Mouse (Mus musculus): Measurements from ENCODE around the gene Cdc6.
"Not testable (repeated sequence)": the region's sequence is repeated elsewhere in the genome, so short reads cannot be mapped to it uniquely, and the experiment has no call there.

The Cdc6 gene

GRCm38 (mm10) chr11:98932293-98933091 lies 24.9 kb downstream of the Cdc6 start:
- DNase-seq, result no peak

DNA sequence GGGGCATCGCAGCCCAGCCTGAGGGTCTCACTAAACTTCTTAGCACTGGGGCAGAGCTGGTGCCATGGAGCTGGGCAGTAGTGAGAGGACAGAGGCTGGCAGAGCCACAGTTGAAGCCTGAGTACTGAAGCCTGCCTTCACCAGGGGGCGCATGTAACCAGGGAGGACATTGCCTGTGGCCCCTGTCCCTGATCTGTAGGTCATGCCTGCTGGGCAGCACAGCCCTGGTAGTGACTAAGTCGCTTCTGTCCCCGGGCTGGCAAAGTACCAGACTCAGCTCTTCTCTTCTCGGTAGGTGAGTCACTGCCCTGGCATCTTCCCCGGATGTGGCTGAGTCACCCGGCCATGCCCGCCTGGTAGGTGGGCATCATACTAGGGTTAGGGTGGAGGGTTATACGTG lies 25.6 kb downstream of the Cdc6 start:
- DNase-seq, result peak; percentile 80

- DNase-seq, result not testable (repeated sequence)
Observed at GRCm38 (mm10) chr11:98933847-98934246, 26.2 kb downstream of the Cdc6 start.

DNA sequence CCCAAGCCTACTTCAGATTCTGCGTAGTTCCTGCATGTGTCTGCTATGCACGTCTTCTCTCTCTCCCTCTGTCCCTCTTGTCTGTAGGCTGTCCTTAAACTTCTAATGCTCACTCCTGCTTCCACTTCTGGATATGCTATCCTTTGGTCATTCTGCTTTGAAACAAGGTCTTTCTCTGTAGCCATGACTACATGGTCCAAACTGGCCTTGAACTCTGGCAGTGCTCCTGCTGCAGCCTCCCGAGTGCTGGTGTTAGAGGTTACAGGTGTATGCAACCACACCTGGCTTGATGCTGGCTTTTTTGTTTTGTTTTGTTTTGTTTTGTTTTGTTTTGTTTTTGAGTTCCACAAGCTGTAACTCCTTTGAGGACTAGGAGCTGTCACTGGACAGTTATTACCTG lies 26.8 kb downstream of the Cdc6 start:
- no peak for DNase-seq

DNA sequence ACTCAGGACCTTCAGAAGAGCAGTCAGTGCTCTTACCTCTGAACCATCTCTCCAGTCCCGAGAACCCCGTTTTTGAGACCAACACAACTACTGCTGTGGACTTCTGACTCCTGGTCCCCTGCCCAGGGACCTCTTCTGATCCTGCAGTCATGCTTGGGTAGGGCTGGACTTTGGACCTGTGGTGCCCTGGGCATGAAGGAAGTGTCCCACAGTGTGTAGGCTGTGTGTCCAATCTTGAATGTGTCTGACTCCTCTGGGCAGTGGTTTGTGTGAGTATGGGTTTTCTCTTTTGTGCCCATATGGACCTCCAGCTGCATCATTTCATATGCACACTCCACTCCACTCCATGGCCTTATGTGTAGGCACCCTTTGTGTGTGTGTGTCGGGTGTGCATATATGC lies 27.5 kb downstream of the Cdc6 start:
- DNase-seq, result peak; percentile 85

DNA sequence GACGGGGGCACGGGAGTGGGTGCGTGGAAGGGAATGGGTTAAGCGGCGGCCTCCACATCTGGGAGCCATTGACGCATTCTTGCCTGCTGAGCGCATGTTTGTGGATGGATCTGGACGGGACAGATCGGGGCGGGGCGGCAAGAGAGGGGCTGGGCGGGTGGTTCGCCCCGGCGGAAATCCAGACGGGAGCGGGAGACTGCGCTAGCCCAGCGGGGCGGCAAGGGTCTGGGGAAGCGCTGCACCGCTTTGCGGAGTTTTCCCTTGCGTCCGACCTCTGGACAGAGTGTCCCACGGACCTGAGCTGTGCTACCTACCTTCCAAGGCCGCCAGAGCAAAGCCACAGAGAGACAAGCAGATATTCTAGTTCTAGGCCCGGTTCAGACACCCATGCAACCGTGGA lies 28.6 kb downstream of the Cdc6 start:
- DNase-seq, result peak; percentile 86

DNA sequence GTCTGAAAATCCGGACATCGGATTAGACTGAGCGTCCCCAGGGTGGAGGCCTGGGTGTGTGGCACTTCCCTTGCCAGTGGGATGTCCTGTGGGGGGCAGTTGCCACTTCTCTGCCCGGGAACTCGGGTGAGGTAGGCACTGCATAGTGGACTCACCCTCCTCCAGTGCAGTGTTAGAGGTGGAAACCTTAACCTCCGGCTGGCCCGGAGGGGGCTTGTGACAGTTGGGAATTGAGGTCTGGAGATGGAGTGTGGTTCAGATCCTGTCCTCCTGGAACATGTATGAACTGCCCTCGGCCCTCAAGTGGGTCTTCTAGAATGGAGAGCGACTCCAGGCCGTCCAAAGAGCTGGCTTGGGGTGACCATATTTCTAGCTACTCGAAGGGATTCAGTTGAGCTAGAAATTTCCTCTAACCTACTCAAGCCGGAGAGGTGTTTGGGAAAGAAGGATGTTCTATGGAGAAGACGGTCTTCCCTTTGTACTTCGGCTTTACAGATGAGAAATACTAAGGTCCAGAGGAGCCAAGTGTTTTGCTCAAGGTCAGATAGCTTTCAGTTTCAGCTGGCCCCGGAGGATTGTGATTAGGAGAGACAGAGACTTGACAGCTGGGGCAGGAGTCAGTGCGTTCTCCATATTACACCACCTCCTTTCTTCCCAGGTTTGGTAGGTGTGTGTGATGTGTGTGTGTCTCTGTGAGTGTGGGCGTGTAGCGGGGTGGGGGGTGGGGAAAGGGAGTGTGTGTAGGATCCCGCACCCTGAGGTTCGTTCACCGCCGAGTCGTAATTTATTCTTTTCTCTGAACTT lies 29.2 kb downstream of the Cdc6 start:
- no peak for DNase-seq

- DNase-seq, result peak; percentile 96
Observed at GRCm38 (mm10) chr11:98937410-98937913, 29.9 kb downstream of the Cdc6 start.

- peak; percentile 76 for DNase-seq
Observed at GRCm38 (mm10) chr11:98937914-98938694, 30.5 kb downstream of the Cdc6 start.

DNA sequence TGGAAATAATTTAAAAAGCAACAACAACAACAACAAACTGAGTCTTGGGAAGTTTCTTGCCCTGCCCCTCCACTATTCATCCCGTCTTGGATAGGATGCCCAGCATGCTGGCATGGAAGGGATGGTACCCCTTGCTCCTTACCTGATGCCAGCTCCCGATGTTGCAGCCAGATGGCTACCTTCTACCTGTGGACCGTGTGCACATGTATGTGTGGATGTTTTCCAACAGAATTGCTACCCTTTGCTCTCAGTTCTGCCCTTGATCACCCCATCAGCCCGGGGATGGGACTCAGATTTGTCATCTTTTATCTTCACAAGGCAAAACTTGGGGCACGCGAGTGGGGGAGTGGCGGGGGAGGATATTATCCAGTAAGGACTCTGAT lies 31.1 kb downstream of the Cdc6 start:
- DNase-seq, result no peak

DNA sequence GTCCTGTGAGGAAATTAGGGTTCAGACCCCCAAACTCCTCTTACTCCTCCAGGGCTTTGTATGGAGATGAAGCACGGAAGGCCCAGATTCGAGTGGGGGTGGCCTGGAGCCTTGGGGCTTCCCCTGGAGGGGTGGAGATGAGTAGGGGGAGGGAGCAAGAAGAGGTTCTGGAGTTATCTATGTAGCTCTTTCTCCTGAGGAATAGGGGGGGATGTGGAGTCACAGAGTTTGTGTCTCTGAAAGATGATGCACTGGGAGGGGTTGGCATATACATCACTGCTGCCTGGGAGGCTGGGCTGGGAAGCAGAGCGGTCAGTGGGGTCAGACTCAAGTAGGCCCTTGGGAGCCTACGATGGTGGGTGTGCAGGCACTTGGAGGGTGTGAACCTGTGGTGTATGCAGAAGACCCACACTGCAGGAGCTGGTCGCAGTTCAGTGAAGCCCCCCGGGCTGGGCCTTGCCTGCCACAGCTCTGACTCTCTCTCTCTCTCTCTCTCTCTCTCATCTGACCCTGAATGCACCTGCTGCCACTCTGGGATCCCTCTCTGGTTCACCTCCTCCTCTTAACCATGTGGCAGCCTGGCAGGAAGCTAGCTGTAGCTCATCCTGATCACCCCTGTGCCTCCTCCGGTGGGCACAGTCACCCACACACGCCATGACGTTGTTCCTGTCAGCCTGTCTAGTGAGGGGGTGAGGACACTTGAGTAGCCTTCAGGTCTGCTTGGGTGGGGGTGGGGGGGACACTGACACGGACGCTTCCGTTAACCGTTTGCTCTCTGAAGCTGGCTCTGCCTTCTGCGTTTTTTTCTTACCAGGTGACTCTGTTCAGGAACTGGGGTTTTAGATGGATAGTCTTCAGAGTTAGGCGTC lies 31.7 kb downstream of the Cdc6 start:
- DNase-seq, result no peak

- DNase-seq, result no peak
Observed at GRCm38 (mm10) chr11:98939953-98940641, 32.5 kb downstream of the Cdc6 start.

- DNase-seq, result no peak
Observed at GRCm38 (mm10) chr11:98940776-98941175, 33.2 kb downstream of the Cdc6 start.

- DNase-seq, result peak; percentile 86
Observed at GRCm38 (mm10) chr11:98941341-98941825, 33.8 kb downstream of the Cdc6 start.

DNA sequence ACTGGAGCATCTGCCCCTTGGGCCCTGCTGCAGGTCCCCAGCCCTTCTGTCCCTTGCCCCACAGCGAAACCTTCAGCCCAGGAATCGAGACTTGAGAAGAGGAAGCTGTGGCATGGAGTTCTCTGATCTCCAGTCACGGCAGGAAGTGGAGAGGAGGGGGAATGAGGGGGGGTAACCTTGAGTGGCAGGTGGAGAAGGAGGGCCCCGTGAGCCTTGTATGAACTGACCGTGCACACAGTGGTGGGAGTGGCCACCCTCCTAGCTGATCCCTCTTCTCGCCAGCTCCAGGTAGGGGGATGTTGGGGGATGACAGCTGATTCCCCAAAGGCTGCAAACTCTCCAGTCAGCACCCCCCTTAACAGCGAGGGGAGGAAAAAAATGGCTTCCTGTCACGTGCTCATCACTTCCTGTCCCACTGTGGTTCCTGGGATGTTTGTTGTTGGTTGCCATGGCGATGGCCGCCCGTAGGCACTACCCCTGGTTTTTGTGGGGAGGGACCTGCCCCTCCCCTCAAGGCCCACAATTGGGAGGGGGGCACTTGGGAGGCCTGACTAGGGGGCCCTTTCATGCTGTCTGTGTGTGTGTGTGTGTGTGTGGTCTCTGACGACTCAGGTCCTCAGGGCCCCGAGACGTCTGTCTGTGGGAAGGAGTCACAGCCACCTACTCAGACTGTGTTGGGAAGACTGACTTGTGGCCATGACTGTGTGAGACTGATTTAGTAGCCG lies 34.4 kb downstream of the Cdc6 start:
- peak; percentile 90 for DNase-seq

- DNase-seq, result no peak
Observed at GRCm38 (mm10) chr11:98942555-98942922, 34.9 kb downstream of the Cdc6 start.

DNA sequence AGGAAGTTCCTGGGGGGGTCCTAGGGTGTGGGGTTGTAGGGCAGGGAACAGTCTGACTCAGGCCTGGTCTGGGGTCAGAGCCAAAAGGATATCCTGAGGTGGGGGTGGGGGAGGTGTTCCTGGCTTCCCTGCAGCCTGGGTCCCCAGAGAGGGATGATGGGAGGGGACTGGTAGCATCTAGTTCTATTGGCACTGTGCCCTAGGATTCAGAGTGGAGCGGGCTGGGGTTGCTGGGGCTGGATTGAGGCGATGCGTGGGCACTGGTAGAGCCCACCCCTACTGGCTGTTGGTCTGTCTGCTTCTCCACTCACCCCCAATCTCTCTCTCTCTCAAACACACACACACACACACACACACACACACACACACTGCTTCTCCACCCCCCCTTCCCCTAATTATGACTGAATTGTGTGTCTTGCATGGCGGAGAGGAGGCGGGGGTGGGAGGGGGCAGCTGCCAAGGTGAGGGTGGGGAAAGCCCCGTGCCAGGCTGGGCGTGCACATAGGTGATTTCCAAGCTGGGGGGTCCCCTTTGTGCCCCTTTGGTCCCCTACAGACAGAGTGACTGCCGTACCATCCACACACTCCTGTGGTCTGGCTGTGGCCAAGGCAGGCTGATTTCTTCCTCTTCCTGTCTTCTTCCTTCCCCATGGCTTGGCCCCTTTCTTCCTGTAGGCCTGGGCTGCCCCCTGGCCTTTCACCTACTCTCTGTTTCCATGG lies 35.5 kb downstream of the Cdc6 start:
- peak; percentile 86 for DNase-seq

DNA sequence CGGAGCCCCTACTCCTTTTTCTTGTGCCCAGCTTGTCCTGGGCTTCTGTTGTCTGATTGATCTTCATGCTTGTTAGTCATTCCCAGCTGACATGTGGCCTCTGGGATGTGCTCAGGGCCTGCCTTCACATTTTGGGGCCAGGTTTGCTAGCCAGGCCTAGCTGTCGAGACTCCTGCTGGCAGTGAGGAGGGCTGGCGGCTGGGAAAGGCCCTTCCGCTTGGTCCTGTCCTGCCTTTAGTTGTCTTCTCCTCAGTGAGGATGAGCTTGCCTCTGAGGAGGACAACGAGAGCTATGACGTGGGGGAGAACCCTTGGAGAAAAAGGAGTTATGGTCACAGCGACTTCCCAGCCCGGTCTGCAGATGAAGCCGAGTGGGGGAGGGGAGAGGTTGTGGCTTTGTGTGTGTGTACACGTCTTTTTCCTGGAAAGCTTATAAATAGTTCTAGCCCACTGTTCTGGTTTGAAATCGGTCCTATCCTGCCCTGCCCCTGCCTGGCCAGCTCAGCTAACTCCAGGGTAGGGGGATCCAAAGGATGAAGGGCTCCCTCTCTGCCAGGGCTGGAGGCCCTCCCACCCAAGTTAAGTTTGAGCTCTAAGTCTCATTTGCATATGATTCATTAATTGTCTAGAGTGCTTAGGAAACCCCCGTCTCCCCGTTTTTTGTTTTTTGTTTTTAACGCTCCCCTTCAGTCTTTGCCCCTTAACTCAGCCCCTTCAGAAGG lies 36.3 kb downstream of the Cdc6 start:
- peak; percentile 65 for DNase-seq

GRCm38 (mm10) chr11:98944897-98945604 lies 37.5 kb downstream of the Cdc6 start:
- peak; percentile 12 for DNase-seq

All from kidney, postnatal 14 days (tissue).